Mouse (Mus musculus) left cerebral cortex, postnatal 4 days (tissue): ENCODE measurements around the gene Hnf4a. TPM values are rescaled to one million over a fixed set of nuclear protein-coding genes. Genes with fewer than 3 reads are reported as not detected.
A peak's percentile ranks its signal among the peaks of the same experiment; 100 is the strongest.

ENCODE experiments used
- DNase-seq: peaks from one replicate; pipeline ENCODE4 v3.0.0-alpha.2; 2022
- intact Hi-C: fragments of 180-260 bp; cut with DNase I; formaldehyde crosslinking; loops from one replicate; pipeline ENCODE4 v1.15.1; 2025
- total RNA-seq, 2 experiments: library from RNA; stranded (reverse); gene quantifications; 2 replicates each; pipeline ENCODE4 v1.2.3; 2021

The Hnf4a gene
- total RNA-seq, 2 experiments from 2014 or later, result not detected

GRCm38 (mm10) chr2:163489725-163490291, 16.8 kb upstream of the Hnf4a start:
- no peak for DNase-seq
- intact Hi-C loops, result no loop called here

- no peak for DNase-seq
- intact Hi-C loops, result no loop called here
Measured at GRCm38 (mm10) chr2:163490656-163491055, 16.0 kb upstream of the Hnf4a start.

GRCm38 (mm10) chr2:163491351-163491750, 15.3 kb upstream of the Hnf4a start:
- peak; percentile 56 for DNase-seq
- intact Hi-C loops, result no loop called here

GRCm38 (mm10) chr2:163492018-163492417, 14.6 kb upstream of the Hnf4a start, which contains the start of gene R3hdml:
Gene R3hdml, plus strand, starts transcription at chr2:163492318.
- no peak for DNase-seq
- intact Hi-C loops, result no loop called here

GRCm38 (mm10) chr2:163493031-163493430, 13.6 kb upstream of the Hnf4a start:
- no peak for DNase-seq
- intact Hi-C loops, result no loop called here

- DNase-seq, result peak; percentile 61
- intact Hi-C loops, result no loop called here
Measured at GRCm38 (mm10) chr2:163493976-163494375, 12.6 kb upstream of the Hnf4a start.

GRCm38 (mm10) chr2:163494456-163494855, 12.2 kb upstream of the Hnf4a start:
- no peak for DNase-seq
- intact Hi-C loops, result no loop called here

- intact Hi-C loops, result no loop called here
- DNase-seq, result peak; percentile 63
Measured at GRCm38 (mm10) chr2:163502219-163502618, 4.4 kb upstream of the Hnf4a start.

- intact Hi-C loops, result no loop called here
- no peak for DNase-seq
Measured at GRCm38 (mm10) chr2:163503191-163503590, 3.4 kb upstream of the Hnf4a start.

GRCm38 (mm10) chr2:163525761-163526243, 19.2 kb downstream of the Hnf4a start:
- intact Hi-C loops, result no loop called here
- no peak for DNase-seq

GRCm38 (mm10) chr2:163527497-163527896, 20.9 kb downstream of the Hnf4a start:
- no peak for DNase-seq
- intact Hi-C loops, result no loop called here

GRCm38 (mm10) chr2:163530418-163530817, 23.8 kb downstream of the Hnf4a start:
- intact Hi-C loops, result loop anchor here (10.0 kb wide), 1 partner anchor 64 kb away; no protein-coding TSS in a partner anchor
- DNase-seq, result no peak

GRCm38 (mm10) chr2:163531917-163532316, 25.3 kb downstream of the Hnf4a start:
- DNase-seq, result peak; percentile 89
- intact Hi-C loops, result loop anchor here (10.0 kb wide), 1 partner anchor 63 kb away; no protein-coding TSS in a partner anchor

- intact Hi-C loops, result loop anchor here (10.0 kb wide), 1 partner anchor 62 kb away; no protein-coding TSS in a partner anchor
- DNase-seq, result no peak
Measured at GRCm38 (mm10) chr2:163533226-163533625, 26.6 kb downstream of the Hnf4a start.

GRCm38 (mm10) chr2:163534958-163535524, 28.4 kb downstream of the Hnf4a start:
- DNase-seq, result peak; percentile 91
- intact Hi-C loops, result loop anchor here (10.0 kb wide), 1 partner anchor 60 kb away; no protein-coding TSS in a partner anchor

- intact Hi-C loops, result loop anchor here (10.0 kb wide), 1 partner anchor 57 kb away; no protein-coding TSS in a partner anchor
- no peak for DNase-seq
Measured at GRCm38 (mm10) chr2:163537443-163537842, 30.8 kb downstream of the Hnf4a start.

GRCm38 (mm10) chr2:163538410-163538809, 31.8 kb downstream of the Hnf4a start:
- no peak for DNase-seq
- intact Hi-C loops, result loop anchor here (10.0 kb wide), 1 partner anchor 56 kb away; no protein-coding TSS in a partner anchor

GRCm38 (mm10) chr2:163539321-163540040, 32.9 kb downstream of the Hnf4a start:
- intact Hi-C loops, result loop anchor here (10.0 kb wide), 1 partner anchor 55 kb away; no protein-coding TSS in a partner anchor
- DNase-seq, result no peak

- DNase-seq, result no peak
- intact Hi-C loops, result no loop called here
Measured at GRCm38 (mm10) chr2:163540231-163541117, 33.9 kb downstream of the Hnf4a start.

- intact Hi-C loops, result no loop called here
- no peak for DNase-seq
Measured at GRCm38 (mm10) chr2:163541568-163542182, 35.1 kb downstream of the Hnf4a start.
